Mouse (Mus musculus) liver, embryonic 14.5 days (tissue): ENCODE measurements around the gene Rsad1.

ENCODE experiments used
- CTCF ChIP-seq: IDR thresholded peaks from 2 replicates; pipeline ENCODE4 v1.5.1; 2016; ENCODE audit warnings: antibody characterized with exemption, low read depth, control low read depth
- EP300 ChIP-seq: IDR thresholded peaks from 2 replicates; pipeline ENCODE4 v1.6.1; 2016; ENCODE audit warnings: antibody characterized with exemption, low read depth

- TF ChIP-seq CTCF (no peak), EP300 (no peak)
Measured at GRCm38 (mm10) chr11:94574560-94574959, 25.5 kb upstream of the Rsad1 start.
